Mouse (Mus musculus) embryo, embryonic 10 days (tissue): ENCODE results near the gene Ubn2.
"Not testable (repeated sequence)": the region's sequence is repeated elsewhere in the genome, so short reads cannot be mapped to it uniquely, and the experiment has no call there.

Experiments
- DNase-seq: peaks from one replicate; pipeline ENCODE4 v3.0.0-alpha.2; 2015; ENCODE audit warnings: low spot score

Gene Ubn2

GRCm38 (mm10) chr6:38433261-38434033, at the start of gene Ubn2:
Gene Ubn2, plus strand, starts transcription at chr6:38433950.
- peak; percentile 100 for DNase-seq

GRCm38 (mm10) chr6:38389671-38390070, 44.1 kb upstream of the Ubn2 start:
- DNase-seq = peak; percentile 63

GRCm38 (mm10) chr6:38432457-38432856, 1.3 kb upstream of the Ubn2 start:
- DNase-seq = not testable (repeated sequence)

- peak; percentile 67 for DNase-seq
These were observed 589 bp downstream of the Ubn2 start for GRCm38 (mm10) chr6:38434055-38435023.

GRCm38 (mm10) chr6:38443842-38444241, 10.1 kb downstream of the Ubn2 start:
- DNase-seq = no peak

GRCm38 (mm10) chr6:38448295-38448694, 14.5 kb downstream of the Ubn2 start:
- DNase-seq = no peak

- no peak for DNase-seq
These were observed 19.3 kb downstream of the Ubn2 start for GRCm38 (mm10) chr6:38453049-38453448.

- DNase-seq = not testable (repeated sequence)
These were observed 22.7 kb downstream of the Ubn2 start for GRCm38 (mm10) chr6:38456425-38456824.

GRCm38 (mm10) chr6:38458075-38458474, 24.3 kb downstream of the Ubn2 start:
- DNase-seq = no peak

GRCm38 (mm10) chr6:38469591-38469990, 35.8 kb downstream of the Ubn2 start:
- DNase-seq = no peak

GRCm38 (mm10) chr6:38481694-38482371, 48.1 kb downstream of the Ubn2 start:
- DNase-seq = no peak

- peak; percentile 70 for DNase-seq
These were observed 58.8 kb downstream of the Ubn2 start for GRCm38 (mm10) chr6:38492550-38492949.

- DNase-seq = no peak
These were observed 61.9 kb downstream of the Ubn2 start for GRCm38 (mm10) chr6:38495641-38496040.

- no peak for DNase-seq
These were observed 78.3 kb downstream of the Ubn2 start for GRCm38 (mm10) chr6:38512096-38512495.

- DNase-seq = no peak
These were observed 79.1 kb downstream of the Ubn2 start for GRCm38 (mm10) chr6:38512830-38513229.

GRCm38 (mm10) chr6:38515201-38515600, 81.5 kb downstream of the Ubn2 start:
- DNase-seq = no peak

GRCm38 (mm10) chr6:38523851-38524250, 90.1 kb downstream of the Ubn2 start:
- no peak for DNase-seq

- peak; percentile 59 for DNase-seq
These were observed 97.6 kb downstream of the Ubn2 start for GRCm38 (mm10) chr6:38531211-38531820.

GRCm38 (mm10) chr6:38532500-38533420, 99.0 kb downstream of the Ubn2 start:
- DNase-seq = peak; percentile 23
